Mouse (Mus musculus) forebrain, postnatal 0 days (tissue): ENCODE measurements around the gene Crot. TPM values are rescaled to one million over a fixed set of nuclear protein-coding genes. Genes with fewer than 3 reads are reported as not detected.
"Not testable (repeated sequence)": the region's sequence is repeated elsewhere in the genome, so short reads cannot be mapped to it uniquely, and the experiment has no call there.

Source experiments
- ATAC-seq: fragments of 200-750 bp; cut with Nextera tagmentation; 2 replicates; pipeline ENCODE4 v1.8.0; 2017; ENCODE audit warnings: mild to moderate bottlenecking, moderate library complexity
- DNase-seq: peaks from one replicate; pipeline ENCODE4 v3.0.0-alpha.2; 2015
- H3K27ac ChIP-seq: fragments of 300-500 bp; sonication (generic); 2 replicates; pipeline ENCODE4 v1.5.1; 2014; ENCODE audit warnings: low read depth, mild to moderate bottlenecking, antibody characterized with exemption, low read length, moderate library complexity, mixed read lengths
- H3K27me3 ChIP-seq: fragments of 300-500 bp; sonication (generic); 2 replicates; pipeline ENCODE4 v1.6.1; 2014; ENCODE audit warnings: mild to moderate bottlenecking, low read length, mixed read lengths; ENCODE audit not compliant: insufficient read depth
- H3K36me3 ChIP-seq: fragments of 300-500 bp; sonication (generic); 2 replicates; pipeline ENCODE4 v1.6.1; 2014; ENCODE audit warnings: mild to moderate bottlenecking, moderate library complexity; ENCODE audit not compliant: insufficient read depth
- H3K4me1 ChIP-seq: fragments of 300-500 bp; sonication (generic); 2 replicates; pipeline ENCODE4 v1.6.1; 2014; ENCODE audit warnings: antibody characterized with exemption; ENCODE audit not compliant: insufficient read depth
- H3K4me2 ChIP-seq: fragments of 300-500 bp; sonication (generic); 2 replicates; pipeline ENCODE4 v1.6.1; 2014; ENCODE audit warnings: low read depth, mild to moderate bottlenecking, moderate library complexity
- H3K4me3 ChIP-seq: fragments of 300-500 bp; sonication (generic); 2 replicates; pipeline ENCODE4 v1.5.1; 2014; ENCODE audit warnings: low read depth, low read length, mixed read lengths
- H3K9ac ChIP-seq: fragments of 300-500 bp; sonication (generic); 2 replicates; pipeline ENCODE4 v1.6.1; 2014; ENCODE audit warnings: mild to moderate bottlenecking
- H3K9me3 ChIP-seq: fragments of 300-500 bp; sonication (generic); 2 replicates; pipeline ENCODE4 v1.6.1; 2016; ENCODE audit warnings: low read length
- CTCF ChIP-seq: sonication (generic); IDR thresholded peaks from 2 replicates; pipeline ENCODE4 v1.5.1; 2016; ENCODE audit warnings: antibody characterized with exemption, control low read depth, low read depth
- WGBS: fragments of 180-500 bp; shearing (Covaris S2); extraction: QIAGEN DNeasy Blood & Tissue Kit; methylation state at CpG from one replicate; pipeline ENCODE4 v1.1.7; 2014; 5-methylcytosine and 5-hydroxymethylcytosine counted together
- polyA plus RNA-seq: library from polyadenylated mRNA; unstranded; fragments of >200 nt; fragmentation: Nextera tagmentation; extraction: Ambion mirVana; gene quantifications from 2 replicates; pipeline ENCODE4 v1.2.1, GENCODE M21; 2015
- total RNA-seq: library from RNA; depleted of rRNA; stranded (reverse); fragments of >200 nt; gene quantifications from 2 replicates; pipeline ENCODE4 v1.2.3, GENCODE M21; 2014

Crot gene
- total and polyA plus RNA-seq, 2 experiments from 2014 or later: 20.0 to 23.4 TPM

DNA sequence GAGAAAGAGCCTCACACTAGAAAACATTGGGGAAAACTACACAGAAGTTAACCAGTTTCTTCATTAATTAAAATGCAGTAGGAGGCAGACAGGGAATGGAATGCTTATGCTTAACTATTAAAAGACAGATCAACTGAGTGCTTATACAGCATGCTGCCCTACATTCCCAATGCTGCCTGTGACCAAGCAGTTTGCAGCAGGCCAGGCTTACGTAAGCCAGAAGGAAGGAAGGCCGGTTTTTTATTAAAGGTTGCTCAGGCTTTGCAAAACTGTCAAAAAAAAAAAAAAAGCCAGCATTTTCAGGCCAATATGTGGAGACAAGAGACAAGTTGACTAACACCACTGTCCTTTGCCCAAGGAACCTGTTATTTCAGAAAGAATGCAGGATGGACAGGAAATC is 26.4 kb downstream of the Crot start:
- WGBS: 94% methylated on average over 2 of the region's 2 CpGs
- Histone ChIP-seq H3K4me3 (no peak overlapping the region), H3K9me3 (no peaks in the 10 kb centered on the region), H3K9ac (no peak overlapping the region), H3K4me1 (no peaks in the 10 kb centered on the region), H3K27me3 (no peaks in the 10 kb centered on the region), H3K4me2 (no peak overlapping the region), H3K27ac (no peak overlapping the region), H3K36me3 (peaks cover 31% of the 10 kb centered on the region)
- no peak for TF ChIP-seq CTCF
- ATAC-seq (no peak), DNase-seq (no peak)

DNA sequence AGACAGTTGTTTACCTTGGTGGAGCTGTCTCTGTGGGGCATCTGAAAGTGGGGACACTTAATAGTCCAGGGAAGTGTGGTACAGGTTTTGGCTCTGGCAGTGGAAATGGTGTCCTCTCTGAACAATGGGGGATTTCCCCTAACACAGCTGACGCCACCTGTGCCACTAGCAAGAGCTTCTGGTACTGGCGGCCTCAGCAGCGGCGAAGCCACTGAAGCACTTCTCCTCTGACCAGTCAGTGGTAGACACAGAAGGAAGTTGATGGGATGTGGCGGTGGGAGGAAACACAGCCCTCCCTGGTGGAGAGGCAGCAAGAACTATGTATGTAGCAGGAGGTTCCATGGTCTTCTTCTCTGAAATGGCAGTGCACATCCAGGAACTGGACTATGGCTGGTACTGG is 32.6 kb downstream of the Crot start:
- Histone ChIP-seq H3K9ac (no peak overlapping the region), H3K4me1 (no peaks in the 10 kb centered on the region), H3K4me3 (no peak overlapping the region), H3K27me3 (no peaks in the 10 kb centered on the region), H3K9me3 (no peaks in the 10 kb centered on the region), H3K4me2 (no peak overlapping the region), H3K36me3 (peaks cover 25% of the 10 kb centered on the region), H3K27ac (no peak overlapping the region)
- no peak for TF ChIP-seq CTCF
- DNase-seq (no peak), ATAC-seq (no peak)
- 98% methylated on average over 5 of the region's 5 CpGs for WGBS

DNA sequence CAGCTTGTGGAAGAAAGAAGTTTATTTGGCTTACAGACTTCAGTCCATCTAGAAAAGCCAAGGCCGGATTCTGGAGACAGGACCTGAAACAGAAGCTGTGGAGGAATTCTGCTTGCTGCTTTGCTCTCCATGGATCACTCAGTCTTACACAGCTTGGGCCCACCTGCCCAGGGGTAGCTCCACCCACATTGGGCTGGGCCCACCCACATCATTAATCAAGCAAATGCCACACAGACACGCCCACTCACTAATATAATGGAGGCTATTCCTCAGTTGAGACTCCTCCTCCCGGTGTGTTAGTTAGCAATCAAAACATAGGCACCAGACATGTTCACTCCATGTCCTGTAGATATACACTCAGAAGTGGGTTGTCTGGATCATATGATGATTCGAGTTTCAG is 36.6 kb downstream of the Crot start:
- Histone ChIP-seq H3K36me3 (peaks cover 16% of the 10 kb centered on the region; the same call in 1 of the 2 replicates), H3K27ac (no peak overlapping the region), H3K9me3 (no peaks in the 10 kb centered on the region), H3K27me3 (no peaks in the 10 kb centered on the region), H3K4me2 (no peak overlapping the region), H3K9ac (no peak overlapping the region), H3K4me1 (no peaks in the 10 kb centered on the region), H3K4me3 (no peak overlapping the region)
- ATAC-seq: no peak
- WGBS: 86% methylated on average over 4 of the region's 4 CpGs
- DNase-seq: no peak
- TF ChIP-seq CTCF: no peak

DNA sequence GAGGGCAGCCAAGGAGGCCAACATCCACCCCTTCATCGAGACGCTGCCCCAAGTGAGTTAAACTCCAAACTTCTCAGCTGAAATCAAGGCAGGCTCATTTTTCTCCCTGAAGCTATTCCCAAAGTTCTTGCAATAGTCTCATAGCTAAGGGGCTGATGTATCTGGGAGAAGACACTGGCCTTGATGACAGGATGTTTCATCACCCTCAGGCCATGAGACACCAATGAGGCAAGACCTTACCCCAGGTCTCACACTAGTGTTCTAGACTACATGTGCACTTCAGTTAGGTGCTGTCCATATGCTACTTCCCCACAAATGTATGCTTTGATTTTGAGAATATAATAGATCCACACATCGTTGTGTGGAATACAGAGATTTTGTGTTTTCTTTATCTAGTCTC is 41.6 kb downstream of the Crot start:
- ATAC-seq (no peak), DNase-seq (no peak)
- no peak for TF ChIP-seq CTCF
- no peak overlapping the region for H3K4me2 ChIP-seq
- H3K27ac ChIP-seq: no peak overlapping the region
- H3K9ac ChIP-seq: no peak overlapping the region
- H3K36me3 ChIP-seq: no peaks in the 10 kb centered on the region
- WGBS: 90% methylated on average over 3 of the region's 3 CpGs
- no peaks in the 10 kb centered on the region for H3K9me3 ChIP-seq
- no peak overlapping the region for H3K4me3 ChIP-seq
- H3K27me3 ChIP-seq: no peaks in the 10 kb centered on the region
- H3K4me1 ChIP-seq: no peaks in the 10 kb centered on the region

DNA sequence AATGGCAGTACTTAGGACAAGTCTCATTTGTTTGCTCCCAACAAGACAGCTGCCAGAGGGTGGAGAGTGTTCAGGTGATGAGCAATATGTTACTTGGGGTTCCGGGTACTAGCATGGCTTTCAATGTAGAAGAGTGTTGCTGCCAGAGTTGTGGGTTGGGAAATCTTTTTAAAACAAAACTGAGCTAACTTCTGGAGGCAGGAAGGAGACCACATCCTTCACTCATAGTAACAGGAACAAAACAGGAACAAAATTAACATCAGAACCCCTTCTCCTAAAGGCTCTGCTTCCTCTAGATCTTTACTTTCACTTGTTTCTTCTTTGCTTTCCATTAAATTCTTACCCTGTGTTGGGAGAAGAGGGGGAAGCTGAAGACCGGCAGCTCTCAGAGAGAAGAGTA is 43.5 kb downstream of the Crot start:
- Histone ChIP-seq H3K4me1 (no peaks in the 10 kb centered on the region), H3K9me3 (no peaks in the 10 kb centered on the region), H3K9ac (no peak overlapping the region), H3K4me2 (no peak overlapping the region), H3K27me3 (no peaks in the 10 kb centered on the region), H3K36me3 (no peaks in the 10 kb centered on the region), H3K27ac (no peak overlapping the region), H3K4me3 (no peak overlapping the region)
- no peak for ATAC-seq
- no peak for DNase-seq
- TF ChIP-seq CTCF: no peak
- WGBS: 90% methylated on average over 2 of the region's 2 CpGs

DNA sequence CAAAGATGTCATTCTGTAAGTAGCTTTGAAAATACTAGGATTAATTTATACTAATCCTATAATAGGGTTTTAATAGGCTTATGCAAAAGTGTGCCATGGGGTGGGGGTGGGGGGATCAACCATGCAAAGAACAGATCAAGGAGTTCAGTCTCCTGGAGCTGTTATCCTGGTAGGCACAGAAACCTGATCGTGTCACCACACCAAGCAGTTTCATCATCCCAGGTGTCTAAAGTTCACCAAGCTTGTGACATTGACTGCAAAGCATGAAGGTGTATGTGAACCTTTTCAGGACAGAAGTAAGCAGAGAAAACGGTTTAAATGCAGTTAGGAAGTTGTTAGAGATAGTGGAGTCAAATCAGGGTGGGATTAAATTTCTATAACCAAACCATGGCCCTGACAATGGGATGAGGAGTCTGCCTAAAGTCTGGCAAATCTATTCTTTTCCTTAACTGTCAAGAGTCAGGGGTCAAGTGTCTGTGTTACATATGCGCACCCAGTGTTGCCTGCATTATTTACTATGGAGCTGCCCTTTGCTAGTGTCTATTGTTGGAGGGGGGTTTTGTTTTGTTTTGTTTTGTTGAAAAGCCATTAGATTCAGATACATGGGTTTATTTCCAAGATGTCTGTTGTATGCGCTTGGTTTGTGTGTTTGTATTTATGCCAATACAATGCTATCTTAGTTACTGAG is 49.6 kb downstream of the Crot start:
- Histone ChIP-seq H3K4me1 (no peaks in the 10 kb centered on the region), H3K27ac (no peak overlapping the region), H3K4me3 (no peak overlapping the region), H3K36me3 (no peaks in the 10 kb centered on the region), H3K9me3 (no peaks in the 10 kb centered on the region), H3K27me3 (no peaks in the 10 kb centered on the region), H3K4me2 (no peak overlapping the region), H3K9ac (no peak overlapping the region)
- WGBS: 71% methylated on average over 4 of the region's 4 CpGs
- no peak for TF ChIP-seq CTCF
- DNase-seq (no peak), ATAC-seq (no peak)

DNA sequence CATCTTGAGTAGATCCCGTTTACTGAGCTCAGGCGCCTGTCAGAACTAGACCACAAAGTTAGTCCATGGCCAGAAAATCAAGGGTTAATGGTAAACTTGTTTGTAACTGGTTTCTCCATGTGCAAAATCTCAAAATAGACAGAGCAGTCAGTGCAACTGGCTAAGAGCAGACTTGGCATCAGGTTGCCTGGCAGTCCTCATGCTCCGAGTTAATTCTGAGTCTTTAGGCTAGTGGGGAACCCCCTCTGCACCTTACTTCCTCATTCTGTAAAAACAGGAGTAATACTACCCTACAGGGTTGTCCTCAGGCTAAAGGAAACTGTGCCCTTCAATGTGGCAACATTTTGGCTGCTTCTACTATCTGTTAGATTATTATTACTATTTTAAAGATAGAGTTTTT is 53.3 kb downstream of the Crot start:
- no peak overlapping the region for H3K9ac ChIP-seq
- H3K4me1 ChIP-seq: no peaks in the 10 kb centered on the region
- TF ChIP-seq CTCF: no peak
- H3K27ac ChIP-seq: no peak overlapping the region
- DNase-seq: no peak
- no peak overlapping the region for H3K4me2 ChIP-seq
- H3K4me3 ChIP-seq: no peak overlapping the region
- H3K36me3 ChIP-seq: no peaks in the 10 kb centered on the region
- ATAC-seq: no peak; the same call in 1 of the 2 replicates
- H3K27me3 ChIP-seq: no peaks in the 10 kb centered on the region
- 71% methylated on average over 3 of the region's 3 CpGs for WGBS
- H3K9me3 ChIP-seq: no peaks in the 10 kb centered on the region

DNA sequence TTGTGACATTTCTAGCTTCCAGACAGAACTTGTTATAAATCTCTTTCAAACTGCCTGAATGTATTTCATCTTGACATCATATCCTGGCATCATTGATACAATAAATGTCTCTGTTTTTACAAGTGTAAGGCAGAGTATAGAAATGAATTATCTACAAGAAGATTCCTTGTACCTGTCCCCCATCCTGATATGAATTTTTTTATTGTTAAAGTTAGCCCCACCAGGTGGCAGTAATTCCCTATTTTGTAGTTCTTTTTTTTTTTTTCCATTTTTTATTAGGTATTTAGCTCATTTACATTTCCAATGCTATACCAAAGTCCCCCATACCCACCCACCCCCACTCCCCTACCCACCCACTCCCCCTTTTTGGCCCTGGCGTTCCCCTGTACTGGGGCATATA is 55.9 kb downstream of the Crot start:
- peak; percentile 11 for DNase-seq
- H3K27me3 ChIP-seq, H3K4me1 ChIP-seq, H3K36me3 ChIP-seq, H3K27ac ChIP-seq, H3K9me3 ChIP-seq, ATAC-seq, H3K4me3 ChIP-seq, H3K4me2 ChIP-seq, H3K9ac ChIP-seq: not testable (repeated sequence)
- WGBS: no CpG with 5 or more reads among the region's 1 CpGs
